Mouse (Mus musculus) WW6 (cell line): Measurements from ENCODE around the gene Gmppb.
A peak's percentile ranks its signal among the peaks of the same experiment; 100 is the strongest.

Source experiments
- DNase-seq: peaks from one replicate; pipeline ENCODE4 v3.0.0-alpha.2; 2013; ENCODE audit warnings: low read depth, low spot score

Gene Gmppb

DNA sequence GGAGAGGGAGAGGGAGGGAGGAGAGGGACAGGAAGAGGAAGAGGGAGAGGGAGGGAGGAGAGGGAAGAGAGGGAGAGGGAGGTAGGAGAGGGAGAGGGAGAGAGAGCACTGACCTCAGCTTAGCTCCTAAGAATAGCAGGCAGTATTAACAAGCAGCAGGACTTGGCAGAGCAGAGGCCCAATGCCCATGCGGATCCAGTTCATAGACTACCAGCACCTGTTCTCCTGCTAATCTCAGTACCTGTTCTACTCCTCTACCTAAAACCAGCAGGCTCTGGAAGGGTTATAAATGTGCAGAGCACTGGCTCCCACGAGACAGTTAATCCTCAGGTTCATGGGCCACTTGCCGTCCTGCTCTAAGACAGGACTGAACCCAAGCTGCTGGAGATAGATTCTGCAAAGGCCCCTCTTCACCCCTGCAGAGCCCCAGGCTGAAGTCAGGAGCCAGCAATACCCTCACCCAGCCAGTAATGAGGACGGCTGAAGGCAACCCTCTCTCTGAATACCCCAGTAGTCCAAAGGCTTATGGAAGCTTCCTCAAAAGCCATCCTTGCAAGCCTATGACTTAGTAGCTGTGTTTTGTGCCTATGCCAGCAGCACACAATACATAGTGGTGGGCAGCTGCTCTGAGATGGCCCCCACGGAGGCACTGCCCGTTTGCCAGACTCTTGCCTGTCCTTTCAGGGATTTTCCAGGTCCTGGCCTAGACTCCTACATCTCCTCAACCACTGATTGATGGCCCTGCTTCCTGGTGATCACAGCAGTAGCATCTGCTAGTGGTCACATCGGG, 24.3 kb downstream of the Gmppb start:
- DNase-seq = no peak

GRCm38 (mm10) chr9:108080168-108080567, 31.1 kb downstream of the Gmppb start, which contains the start of gene Mst1:
Gene Mst1, plus strand, starts transcription at chr9:108080436.
- DNase-seq = no peak

DNA sequence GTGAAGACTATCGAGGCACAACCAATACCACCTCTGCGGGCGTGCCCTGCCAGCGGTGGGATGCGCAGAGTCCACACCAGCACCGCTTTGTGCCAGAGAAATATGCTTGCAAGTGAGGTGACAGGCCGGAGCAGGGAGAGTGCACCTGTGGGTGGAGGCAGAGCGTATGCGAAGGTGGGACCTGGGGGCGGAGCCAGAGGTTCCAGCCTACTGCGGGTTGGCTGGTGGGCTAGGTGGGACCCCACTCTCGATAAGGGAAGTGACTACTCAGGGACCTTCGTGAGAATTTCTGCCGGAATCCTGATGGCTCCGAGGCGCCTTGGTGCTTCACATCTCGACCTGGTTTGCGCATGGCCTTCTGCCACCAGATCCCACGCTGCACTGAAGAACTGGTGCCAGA, 33.5 kb downstream of the Gmppb start:
- DNase-seq = no peak

GRCm38 (mm10) chr9:108082988-108083431, 34.0 kb downstream of the Gmppb start, which contains the start of gene Rnf123:
Gene Rnf123, minus strand, starts transcription at chr9:108083346.
- DNase-seq = no peak

- no peak for DNase-seq
Measured at GRCm38 (mm10) chr9:108083561-108083960, 34.5 kb downstream of the Gmppb start.

- DNase-seq = no peak
Measured at GRCm38 (mm10) chr9:108085261-108085660, 36.2 kb downstream of the Gmppb start.

DNA sequence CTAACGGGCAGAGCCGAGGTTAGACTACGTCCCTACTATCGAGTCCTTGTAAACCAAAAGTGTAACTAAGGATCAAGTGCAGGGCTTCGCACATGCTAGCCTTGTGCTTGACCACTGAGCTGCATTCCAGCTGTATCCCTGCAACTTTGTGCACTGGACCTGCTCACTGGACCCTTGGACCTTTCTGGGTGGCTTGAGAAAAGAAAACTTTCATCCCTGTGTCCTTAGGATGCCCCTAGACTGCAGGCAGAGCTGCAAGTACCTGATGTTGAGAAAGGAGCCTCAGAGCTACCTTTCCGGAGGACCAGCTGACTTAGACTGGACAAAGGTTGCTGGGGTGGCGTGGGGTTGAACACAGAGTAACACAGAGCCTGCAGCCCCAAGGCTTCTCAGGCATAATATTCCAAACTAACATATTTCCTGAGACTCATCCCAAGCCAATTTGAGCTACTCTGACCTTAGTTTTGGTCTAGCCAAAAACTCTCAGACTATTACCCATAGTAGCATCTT, 41.6 kb downstream of the Gmppb start:
- DNase-seq = no peak

DNA sequence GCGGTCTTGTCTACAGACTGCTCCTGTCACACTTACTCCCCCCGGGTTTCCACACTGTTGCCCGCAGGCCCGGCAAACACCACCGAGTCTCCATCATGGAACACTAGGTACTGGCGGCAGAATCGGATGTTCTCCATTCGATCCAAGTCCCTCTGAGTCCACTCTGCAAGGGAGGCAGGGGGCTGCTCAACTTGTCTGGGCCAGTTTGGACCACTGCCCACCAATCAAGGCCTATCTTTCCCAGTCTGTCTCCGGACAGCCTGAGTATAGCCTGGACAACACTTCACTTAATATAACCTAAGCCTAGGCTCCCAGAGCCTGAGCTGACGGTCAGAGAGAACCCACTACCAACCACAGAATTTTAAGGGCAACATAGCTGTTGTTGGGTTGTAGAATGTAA, 44.5 kb downstream of the Gmppb start:
- DNase-seq = no peak

DNA sequence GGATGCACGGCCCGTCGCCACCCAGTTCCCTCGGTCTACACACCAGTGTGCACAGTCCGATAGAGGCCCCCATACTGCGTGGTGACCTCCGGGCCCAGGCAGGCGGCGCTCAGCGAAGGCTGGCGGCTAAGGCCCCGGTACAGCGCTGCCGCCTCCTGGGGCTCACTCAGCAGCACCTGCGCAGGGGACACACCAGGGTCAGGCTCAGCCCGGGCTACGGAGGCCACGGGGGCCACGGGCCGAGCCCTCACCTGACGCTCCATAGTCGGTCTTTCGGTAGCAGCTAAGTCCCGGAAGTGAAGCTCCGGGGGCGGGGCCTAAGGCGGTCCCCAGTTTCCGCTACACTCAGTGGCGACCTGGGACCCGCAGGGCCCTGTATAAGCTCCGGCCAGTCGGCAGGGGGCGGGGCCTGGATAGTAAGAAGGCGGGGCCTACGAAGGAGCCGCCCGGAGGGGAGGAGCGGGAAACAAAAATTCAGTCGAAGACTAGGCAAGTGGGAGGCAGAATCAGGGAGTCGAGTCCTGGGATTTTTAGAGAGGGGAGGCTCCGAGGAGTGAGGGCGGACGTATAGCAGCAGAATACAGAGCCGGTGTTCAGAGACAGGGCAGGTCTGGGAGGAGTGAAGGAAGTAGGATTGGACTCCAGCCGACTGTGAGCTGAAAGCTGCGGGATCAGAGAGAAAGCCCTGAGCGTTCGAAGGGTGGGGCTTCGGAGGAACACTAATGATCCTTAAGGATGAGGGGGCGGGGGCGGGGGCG, 45.3 kb downstream of the Gmppb start, which contains the start of gene Apeh:
Gene Apeh (minus strand): TSS at position 423 of the 758 bp plus-strand sequence.
- peak; percentile 94 for DNase-seq

DNA sequence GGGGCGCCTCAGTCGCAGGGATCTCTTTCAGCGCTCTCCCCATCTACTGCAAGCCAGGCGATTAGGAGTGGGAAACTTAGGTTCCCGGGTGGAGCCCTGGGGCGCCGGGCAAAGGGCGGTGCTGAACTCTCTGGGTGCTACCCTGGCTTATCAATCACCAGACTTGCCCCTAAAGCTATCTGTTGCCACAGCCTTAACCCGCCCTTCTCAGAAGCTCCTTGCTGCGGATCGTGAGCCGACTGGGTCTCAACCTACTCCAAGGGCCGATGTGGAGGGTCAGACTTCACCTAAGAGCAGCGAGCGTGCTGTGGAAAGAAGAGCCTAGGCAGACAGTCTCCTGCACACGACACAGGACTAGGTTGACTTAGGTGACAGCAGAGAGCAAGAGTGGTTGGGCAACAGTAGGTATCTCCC, 46.0 kb downstream of the Gmppb start:
- DNase-seq = no peak

DNA sequence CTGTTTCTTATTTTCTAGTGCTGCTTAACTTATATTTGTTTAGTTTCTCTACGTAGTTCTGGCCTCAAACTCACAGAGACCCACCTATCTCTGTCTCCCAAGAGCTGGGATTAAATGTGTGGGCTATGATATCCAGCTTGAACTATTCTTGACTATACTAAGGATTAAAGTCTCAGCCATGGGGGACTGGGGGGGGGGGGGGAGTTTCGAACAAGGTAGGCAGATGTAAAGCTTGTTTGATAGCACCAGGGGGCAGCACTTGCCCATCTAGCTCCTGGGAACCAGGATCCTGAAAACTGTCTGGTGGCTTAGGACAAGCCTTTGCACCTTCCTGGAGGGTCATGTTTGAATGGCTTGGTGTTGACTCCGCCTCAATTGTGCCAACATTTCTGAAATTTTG, 46.5 kb downstream of the Gmppb start:
- no peak for DNase-seq

GRCm38 (mm10) chr9:108095949-108096712, 47.1 kb downstream of the Gmppb start:
- DNase-seq = no peak

- no peak for DNase-seq
Measured at GRCm38 (mm10) chr9:108099619-108100018, 50.6 kb downstream of the Gmppb start.
